Mouse (Mus musculus): Measurements from ENCODE around the gene Kcnq4.
A peak's percentile ranks its signal among the peaks of the same experiment; 100 is the strongest.

DNA sequence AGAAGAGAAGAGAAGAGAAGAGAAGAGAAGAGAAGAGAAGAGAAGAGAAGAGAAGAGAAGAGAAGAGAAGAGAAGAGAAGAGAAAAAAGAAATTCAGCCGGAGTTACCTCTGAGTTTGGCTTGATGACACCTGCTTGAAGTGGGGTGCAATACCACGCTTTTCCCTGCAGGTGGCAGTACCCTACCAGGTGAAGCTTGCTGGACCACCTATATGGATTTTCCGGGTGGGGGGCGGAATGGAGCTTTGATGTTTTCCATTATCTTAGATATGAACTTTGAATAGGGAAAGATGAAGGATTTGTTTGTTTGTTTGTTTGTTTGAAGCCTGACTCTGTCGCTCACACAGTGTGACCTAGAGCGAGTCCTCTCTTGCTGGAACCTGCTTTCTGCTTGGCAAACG, 67.5 kb downstream of the Kcnq4 start:
- TF ChIP-seq HCFC1 (IDR thresholded peaks at IDR 0.05; ENCODE audit: borderline replicate concordance, insufficient read depth, low read length) = no peak
- peak; percentile 61 for TF ChIP-seq ZC3H11A (IDR thresholded peaks at IDR 0.05; ENCODE audit: borderline replicate concordance, low read depth, low read length)
- no peak for TF ChIP-seq ZNF384 (IDR thresholded peaks at IDR 0.05; ENCODE audit: low read depth, low read length)
- no peak for TF ChIP-seq CHD2 (IDR thresholded peaks at IDR 0.05; ENCODE audit: low read depth, low read length)
- no peak for TF ChIP-seq MAFK (IDR thresholded peaks at IDR 0.05; ENCODE audit: insufficient read depth, low read depth, low read length)

Data from ES-E14 (cell line).